ENCODE assay signal across 26 mouse cellular contexts in the genomic region with DNA sequence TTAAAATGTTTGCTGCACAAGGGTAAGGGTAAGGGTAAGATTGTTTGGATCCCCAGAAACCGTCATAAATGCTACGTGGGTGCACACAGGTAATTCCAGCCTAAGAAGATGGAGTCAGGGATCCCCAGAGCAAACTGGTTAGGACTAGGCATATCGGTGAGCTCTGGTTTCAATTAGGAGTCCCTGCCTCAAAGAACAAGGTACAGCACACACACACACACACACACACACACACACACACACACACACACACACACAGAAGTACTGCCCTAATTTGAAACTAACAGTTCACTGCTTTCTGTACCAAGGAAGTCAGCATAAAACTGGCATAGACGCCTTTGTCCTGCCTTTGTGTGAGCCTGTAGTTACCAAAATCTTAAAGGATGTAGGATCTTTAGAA. TPM values are rescaled to one million over a fixed set of nuclear protein-coding genes. Genes with fewer than 3 reads are reported as not detected.
DNase-seq lines count a peak whose midpoint lies in the region; ATAC-seq lines count a peak whose summit lies in the region.
"Had no signal": no experiment of that assay in that cellular context is flagged by ENCODE, and none has a peak within 500 bp of the region (broad histone marks: within the 10 kb centered on the region; RNA-seq: fewer than 3 reads in every experiment).

No protein-coding gene starts in this region.

- intact Hi-C loops in gastrocnemius, postnatal 14 days (cut with DNase I; ENCODE audit: low total_unique reads) = loop anchor here (10.0 kb wide), 1 partner anchor 58 kb away; no protein-coding TSS in a partner anchor

- peaks cover 34% of the 10 kb centered on the region for H3K27me3 ChIP-seq in midbrain, embryonic 11.5 days (ENCODE audit: control insufficient read depth, insufficient read depth, low read length)
- peaks cover 67% of the 10 kb centered on the region for H3K27me3 ChIP-seq in midbrain, embryonic 13.5 days
- H3K27me3 ChIP-seq in embryonic facial prominence, embryonic 10.5 days (replicated peaks; ENCODE audit: low read depth, poor library complexity, severe bottlenecking) = peaks cover 100% of the 10 kb centered on the region
- peaks cover 48% of the 10 kb centered on the region for H3K27me3 ChIP-seq in limb, embryonic 11.5 days (ENCODE audit: control insufficient read depth, insufficient read depth, low read length)

- no peak for ATAC-seq in midbrain, embryonic 11.5 days (ENCODE audit: low FRiP score)
- no peak for ATAC-seq in midbrain, embryonic 13.5 days
- ATAC-seq in limb, embryonic 11.5 days (ENCODE audit: insufficient number of reproducible peaks, low FRiP score, low TSS enrichment, low read depth) = no peak
- no peak for ATAC-seq in erythroid progenitor cell, adult 5-6 weeks (replicated peaks; ENCODE audit: low FRiP score, poor library complexity, severe bottlenecking)
- ATAC-seq: activated CD4-positive, CD25-positive, alpha-beta regulatory T cell, adult 4 months; forebrain, embryonic 15.5 days; forebrain, postnatal 0 days had no signal

- no peak overlapping the region for H3K4me3 ChIP-seq in midbrain, embryonic 11.5 days (ENCODE audit: low read depth, low read length)
- H3K4me3 ChIP-seq in midbrain, embryonic 13.5 days (replicated peaks) = no peak overlapping the region
- no peak overlapping the region for H3K4me3 ChIP-seq in embryonic facial prominence, embryonic 10.5 days
- H3K4me3 ChIP-seq in limb, embryonic 11.5 days (ENCODE audit: low read depth, low read length) = no peak overlapping the region
- H3K4me3 ChIP-seq: embryonic facial prominence, embryonic 12.5 days; forebrain, embryonic 10.5 days; forebrain, embryonic 12.5 days; forebrain, embryonic 15.5 days had no signal

- peak; percentile 66 for DNase-seq in midbrain, embryonic 11.5 days (ENCODE audit: low spot score, missing footprints)
- peak; percentile 65 for DNase-seq in embryonic facial prominence, embryonic 10.5 days (ENCODE audit: low spot score)
- peak; percentile 46 for DNase-seq in forelimb bud, embryonic 11.5 days (ENCODE audit: low read depth, low spot score)
- peak; percentile 28 for DNase-seq in limb, embryonic 11.5 days (ENCODE audit: low spot score)
- DNase-seq in left cerebral cortex, adult 11 months (ENCODE audit: low spot score) = no peak
- DNase-seq in gastrocnemius, postnatal 14 days = no peak
- DNase-seq: adrenal gland, adult 8-10 months; adrenal gland, postnatal 14 days; adrenal gland, postnatal 36 days; cerebellum, adult 11-12 months; cerebellum, adult 2 months; cerebellum, postnatal 10 days; cerebellum, postnatal 25 days; forebrain, postnatal 0 days had no signal

- H3K9me3 ChIP-seq in midbrain, embryonic 11.5 days (ENCODE audit: control insufficient read depth, low read length) = no peaks in the 10 kb centered on the region
- H3K9me3 ChIP-seq in midbrain, embryonic 13.5 days = no peaks in the 10 kb centered on the region
- H3K9me3 ChIP-seq in embryonic facial prominence, embryonic 10.5 days = no peaks in the 10 kb centered on the region
- no peaks in the 10 kb centered on the region for H3K9me3 ChIP-seq in limb, embryonic 11.5 days (ENCODE audit: control insufficient read depth, low read length)
- H3K9me3 ChIP-seq: embryonic facial prominence, embryonic 12.5 days; forebrain, embryonic 10.5 days; forebrain, embryonic 12.5 days; forebrain, embryonic 15.5 days had no signal

- WGBS in midbrain, embryonic 11.5 days = 80% methylated on average over 4 of the region's 4 CpGs
- WGBS in midbrain, embryonic 13.5 days = 79% methylated on average over 4 of the region's 4 CpGs
- 60% methylated on average over 4 of the region's 4 CpGs for WGBS in embryonic facial prominence, embryonic 10.5 days
- 45% methylated on average over 4 of the region's 4 CpGs for WGBS in limb, embryonic 11.5 days

- H3K4me2 ChIP-seq in midbrain, embryonic 11.5 days = no peak overlapping the region
- no peak overlapping the region for H3K4me2 ChIP-seq in midbrain, embryonic 13.5 days (replicated peaks)
- no peak overlapping the region for H3K4me2 ChIP-seq in limb, embryonic 11.5 days (ENCODE audit: low read depth, severe bottlenecking)
- H3K4me2 ChIP-seq: embryonic facial prominence, embryonic 12.5 days; forebrain, embryonic 12.5 days; forebrain, embryonic 15.5 days had no signal

- H3K4me1 ChIP-seq in midbrain, embryonic 11.5 days (ENCODE audit: control insufficient read depth, insufficient read depth, low read length) = peaks cover 7% of the 10 kb centered on the region; the same call in 1 of the 2 replicates
- H3K4me1 ChIP-seq in midbrain, embryonic 13.5 days (replicated peaks) = peaks cover 9% of the 10 kb centered on the region
- peaks cover 32% of the 10 kb centered on the region for H3K4me1 ChIP-seq in embryonic facial prominence, embryonic 10.5 days
- H3K4me1 ChIP-seq in limb, embryonic 11.5 days (ENCODE audit: control insufficient read depth, insufficient read depth, low read length) = peaks cover 6% of the 10 kb centered on the region; the same call in 1 of the 2 replicates

- no peak overlapping the region for H3K27ac ChIP-seq in midbrain, embryonic 11.5 days (ENCODE audit: low read depth, low read length)
- no peak overlapping the region for H3K27ac ChIP-seq in midbrain, embryonic 13.5 days
- no peak overlapping the region for H3K27ac ChIP-seq in embryonic facial prominence, embryonic 10.5 days (replicated peaks)
- no peak overlapping the region for H3K27ac ChIP-seq in limb, embryonic 11.5 days (replicated peaks; ENCODE audit: low read depth, low read length)
- H3K27ac ChIP-seq: embryonic facial prominence, embryonic 12.5 days; forebrain, embryonic 10.5 days; forebrain, embryonic 12.5 days; forebrain, embryonic 15.5 days had no signal

- H3K9ac ChIP-seq in midbrain, embryonic 11.5 days (ENCODE audit: low read length) = no peak overlapping the region
- H3K9ac ChIP-seq in midbrain, embryonic 13.5 days (replicated peaks) = no peak overlapping the region
- no peak overlapping the region for H3K9ac ChIP-seq in limb, embryonic 11.5 days (ENCODE audit: low read length)
- H3K9ac ChIP-seq: embryonic facial prominence, embryonic 12.5 days; forebrain, embryonic 12.5 days; forebrain, embryonic 15.5 days; forebrain, postnatal 0 days had no signal

- H3K36me3 ChIP-seq in midbrain, embryonic 11.5 days (ENCODE audit: control insufficient read depth, insufficient read depth, low read length) = no peaks in the 10 kb centered on the region
- no peaks in the 10 kb centered on the region for H3K36me3 ChIP-seq in midbrain, embryonic 13.5 days
- H3K36me3 ChIP-seq in embryonic facial prominence, embryonic 10.5 days (replicated peaks) = no peaks in the 10 kb centered on the region
- H3K36me3 ChIP-seq in limb, embryonic 11.5 days (ENCODE audit: control insufficient read depth, insufficient read depth, low read length) = no peaks in the 10 kb centered on the region
- H3K36me3 ChIP-seq: embryonic facial prominence, embryonic 12.5 days; forebrain, embryonic 10.5 days; forebrain, embryonic 12.5 days; forebrain, embryonic 15.5 days had no signal

RNA-seq across cellular contexts. Expression of a gene that starts 11.7 kb away (rescaled TPM):
- polyA plus RNA-seq in midbrain, embryonic 11.5 days (2014; fragmentation: Nextera tagmentation; extraction: Ambion mirVana) = 5.4 and 6.9 TPM in 2 replicates
- 4.8 and 7.1 TPM in 2 replicates for polyA plus RNA-seq in midbrain, embryonic 13.5 days (2015; fragmentation: Nextera tagmentation; extraction: Ambion mirVana)
- 12.2 and 13.4 TPM in 2 replicates for polyA plus RNA-seq in embryonic facial prominence, embryonic 10.5 days (2016; fragmentation: Nextera tagmentation; extraction: Ambion mirVana)
- polyA plus RNA-seq in limb, embryonic 11.5 days (2014; fragmentation: Nextera tagmentation; extraction: Ambion mirVana) = 9.4 and 11.3 TPM in 2 replicates
- total RNA-seq in erythroid progenitor cell, adult 5-6 weeks (2015; ENCODE audit: low replicate concordance) = 1.3 TPM in 1 of 2 replicates, not detected in the other
- total RNA-seq in erythroid progenitor cell, adult 5-6 weeks (2017; ENCODE audit: low replicate concordance) = 0.98 and 1.0 TPM in 2 replicates
- 10 to 100 TPM; 14.4 to 17.9 TPM for total RNA-seq in gastrocnemius, postnatal 14 days (2021)

RNA-seq across cellular contexts. Expression of a gene that starts 15.7 kb away (rescaled TPM):
- polyA plus RNA-seq in midbrain, embryonic 11.5 days (2014; fragmentation: Nextera tagmentation; extraction: Ambion mirVana) = 0.51 and 0.71 TPM in 2 replicates
- polyA plus RNA-seq in midbrain, embryonic 13.5 days (2015; fragmentation: Nextera tagmentation; extraction: Ambion mirVana) = 0.82 and 0.87 TPM in 2 replicates
- 0.49 and 0.54 TPM in 2 replicates for polyA plus RNA-seq in embryonic facial prominence, embryonic 10.5 days (2016; fragmentation: Nextera tagmentation; extraction: Ambion mirVana)
- 0.12 and 0.26 TPM in 2 replicates for polyA plus RNA-seq in limb, embryonic 11.5 days (2014; fragmentation: Nextera tagmentation; extraction: Ambion mirVana)
- total RNA-seq in erythroid progenitor cell, adult 5-6 weeks (2015; ENCODE audit: low replicate concordance) = not detected in 2 replicates
- total RNA-seq in erythroid progenitor cell, adult 5-6 weeks (2017; ENCODE audit: low replicate concordance) = not detected in 2 replicates
- total RNA-seq in gastrocnemius, postnatal 14 days (2021) = under 1 TPM; 0.25 to 0.35 TPM
- polyA plus RNA-seq: C2C12 had no signal

RNA-seq across cellular contexts. Expression of a gene that starts 17.5 kb away (rescaled TPM):
- 2.4 and 3.2 TPM in 2 replicates for polyA plus RNA-seq in midbrain, embryonic 11.5 days (2014; fragmentation: Nextera tagmentation; extraction: Ambion mirVana)
- polyA plus RNA-seq in midbrain, embryonic 13.5 days (2015; fragmentation: Nextera tagmentation; extraction: Ambion mirVana) = 2.4 and 2.5 TPM in 2 replicates
- 10.7 and 11.0 TPM in 2 replicates for polyA plus RNA-seq in embryonic facial prominence, embryonic 10.5 days (2016; fragmentation: Nextera tagmentation; extraction: Ambion mirVana)
- polyA plus RNA-seq in limb, embryonic 11.5 days (2014; fragmentation: Nextera tagmentation; extraction: Ambion mirVana) = 0.21 and 0.44 TPM in 2 replicates
- not detected in 2 replicates for total RNA-seq in erythroid progenitor cell, adult 5-6 weeks (2015; ENCODE audit: low replicate concordance)
- total RNA-seq in erythroid progenitor cell, adult 5-6 weeks (2017; ENCODE audit: low replicate concordance) = not detected in 2 replicates
- total RNA-seq in gastrocnemius, postnatal 14 days (2021) = not detected
- total RNA-seq: MEL had no signal
- polyA plus RNA-seq: activated CD4-positive, CD25-positive, alpha-beta regulatory T cell, adult 4 months; C2C12; Patski had no signal

RNA-seq across cellular contexts. Expression of a gene that starts 34.1 kb away (rescaled TPM):
- polyA plus RNA-seq in midbrain, embryonic 11.5 days (2014; fragmentation: Nextera tagmentation; extraction: Ambion mirVana) = not detected in 2 replicates
- polyA plus RNA-seq in midbrain, embryonic 13.5 days (2015; fragmentation: Nextera tagmentation; extraction: Ambion mirVana) = not detected in 2 replicates
- not detected in 2 replicates for polyA plus RNA-seq in embryonic facial prominence, embryonic 10.5 days (2016; fragmentation: Nextera tagmentation; extraction: Ambion mirVana)
- polyA plus RNA-seq in limb, embryonic 11.5 days (2014; fragmentation: Nextera tagmentation; extraction: Ambion mirVana) = not detected in 2 replicates
- 1.3 and 1.4 TPM in 2 replicates for total RNA-seq in erythroid progenitor cell, adult 5-6 weeks (2015; ENCODE audit: low replicate concordance)
- 0.51 and 0.83 TPM in 2 replicates for total RNA-seq in erythroid progenitor cell, adult 5-6 weeks (2017; ENCODE audit: low replicate concordance)
- under 1 TPM in 1 of 2 experiments, not detected in 1; 0.06 TPM for total RNA-seq in gastrocnemius, postnatal 14 days (2021)
- total RNA-seq: forebrain, postnatal 0 days; MEL had no signal
- polyA plus RNA-seq: cortical plate, adult 2 months; embryonic facial prominence, embryonic 12.5 days; embryonic facial prominence, embryonic 14.5 days; forebrain, embryonic 12.5 days; forebrain, embryonic 15.5 days; forebrain, postnatal 0 days; Patski had no signal

Comparison
In these comparisons a context has a peak if more than half of its experiments do, and no peak if none do; other contexts are left out.
1. DNase-seq: peak in midbrain, embryonic 11.5 days (single experiment), embryonic facial prominence, embryonic 10.5 days (single experiment), forelimb bud, embryonic 11.5 days (single experiment) and limb, embryonic 11.5 days (single experiment); none in left cerebral cortex, adult 11 months (single experiment) and gastrocnemius, postnatal 14 days (single experiment).